Mouse (Mus musculus): Measurements from ENCODE around the gene 1700017B05Rik. TPM values are rescaled to one million over a fixed set of nuclear protein-coding genes. Genes with fewer than 3 reads are reported as not detected.
"Not testable (repeated sequence)": the region's sequence is repeated elsewhere in the genome, so short reads cannot be mapped to it uniquely, and the experiment has no call there.

Gene 1700017B05Rik
- total RNA-seq, 2 experiments from 2014 or later: 3.8 to 5.3 TPM

DNA sequence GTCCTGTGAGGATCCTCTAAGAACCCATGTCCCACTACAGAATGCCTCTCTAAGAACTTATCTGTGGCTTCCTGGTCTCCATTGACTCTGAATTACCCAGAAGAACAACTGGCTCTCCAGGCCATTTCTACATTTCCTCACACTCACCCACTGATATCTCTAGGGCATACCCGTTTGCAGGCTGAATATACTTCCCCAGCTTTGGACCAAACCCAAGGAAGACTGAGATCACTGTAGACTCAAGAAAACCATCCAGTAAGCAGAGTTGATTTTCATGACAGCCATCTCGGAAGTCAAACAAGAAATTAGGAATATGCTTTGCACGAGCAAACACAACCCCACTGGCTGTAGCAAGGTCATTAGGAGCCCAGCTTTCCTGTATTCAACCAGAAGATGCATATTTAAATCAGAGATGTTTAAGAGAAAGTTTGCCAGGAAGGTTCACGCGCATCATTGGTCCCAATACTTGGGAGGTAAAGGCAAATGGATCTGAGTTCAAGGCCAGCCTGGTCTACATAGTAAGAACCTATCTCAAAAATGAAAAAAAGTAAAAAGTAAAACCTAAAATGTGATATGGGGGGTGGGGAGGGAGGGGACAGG lies 30.0 kb downstream of the 1700017B05Rik start:
- H3K27ac ChIP-seq: no peak overlapping the region
- DNase-seq: no peak
- no peak for TF ChIP-seq CTCF (IDR thresholded peaks at IDR 0.05)
- no peak overlapping the region for H3K4me3 ChIP-seq
- intact Hi-C loops (cut with DNase I): no loop called here

DNA sequence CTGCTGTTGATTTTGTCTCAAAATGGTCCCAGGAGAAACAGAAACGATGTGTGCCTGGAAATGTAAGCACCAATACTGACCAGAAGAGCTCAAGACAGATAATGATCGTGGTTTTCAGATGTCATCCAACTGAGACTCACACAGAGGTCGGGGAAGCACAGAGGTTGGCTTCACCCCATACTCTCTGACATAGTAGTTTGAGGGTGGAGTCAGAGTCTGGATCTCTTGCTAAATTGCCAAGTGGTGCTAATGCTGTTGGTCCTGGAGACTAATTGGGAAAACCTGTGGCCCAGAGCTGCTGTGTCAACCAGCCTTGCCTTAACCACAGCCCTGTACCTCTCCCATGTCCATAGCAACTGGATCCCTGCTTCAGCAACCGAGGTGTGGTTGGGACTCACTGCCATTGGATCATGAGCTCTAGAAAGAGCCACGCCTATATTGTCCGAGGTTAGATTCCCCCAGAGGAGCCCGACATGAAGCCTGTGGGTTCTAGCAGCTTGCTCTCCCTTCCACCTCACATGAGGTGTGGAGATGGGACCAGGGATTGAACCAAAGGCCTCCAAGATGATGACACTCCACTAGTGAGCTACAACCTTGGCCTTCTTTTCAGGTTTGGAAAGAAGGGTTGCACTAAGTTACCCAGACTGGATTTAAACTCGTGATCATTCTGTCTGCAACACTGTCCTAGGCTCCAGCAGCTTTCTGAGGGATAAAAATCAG lies 30.7 kb downstream of the 1700017B05Rik start:
- Histone ChIP-seq H3K27ac (no peak overlapping the region), H3K4me3 (no peak overlapping the region)
- DNase-seq: no peak
- intact Hi-C loops (cut with DNase I): no loop called here
- TF ChIP-seq CTCF (IDR thresholded peaks at IDR 0.05): no peak

DNA sequence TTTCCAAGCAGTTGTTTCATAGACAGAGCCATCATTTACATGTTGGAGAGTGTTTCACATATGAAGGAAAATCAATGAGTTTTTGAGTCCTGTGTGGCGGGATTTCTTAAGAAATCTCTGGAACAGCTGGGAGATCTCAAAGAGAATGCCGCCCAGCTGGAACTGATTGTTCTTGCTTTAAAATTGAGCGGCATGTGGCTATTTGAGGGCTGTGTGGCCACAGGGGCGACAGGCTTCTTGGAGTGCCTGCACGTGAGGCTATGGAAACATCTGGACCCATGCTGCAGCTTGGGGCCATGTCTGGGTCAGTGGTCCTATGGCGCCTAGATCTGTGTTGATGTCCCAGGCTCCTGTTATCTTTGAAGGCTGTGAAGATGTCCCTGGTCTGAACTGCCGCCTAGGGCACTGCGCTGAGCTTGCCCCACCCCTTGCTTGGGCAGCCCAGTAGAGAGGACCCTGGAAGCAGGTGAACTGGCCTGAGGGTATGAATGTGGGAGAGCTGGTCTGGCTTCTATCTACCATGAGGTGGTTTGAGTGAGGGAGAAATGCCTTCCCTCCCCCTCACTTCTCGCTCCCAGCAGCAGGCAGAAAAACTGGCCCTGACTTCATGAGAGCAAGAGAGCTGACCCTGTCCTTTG lies 32.1 kb downstream of the 1700017B05Rik start:
- TF ChIP-seq CTCF (IDR thresholded peaks at IDR 0.05): no peak
- intact Hi-C loops (cut with DNase I): no loop called here
- no peak for DNase-seq
- no peak overlapping the region for H3K4me3 ChIP-seq
- H3K27ac ChIP-seq: no peak overlapping the region

DNA sequence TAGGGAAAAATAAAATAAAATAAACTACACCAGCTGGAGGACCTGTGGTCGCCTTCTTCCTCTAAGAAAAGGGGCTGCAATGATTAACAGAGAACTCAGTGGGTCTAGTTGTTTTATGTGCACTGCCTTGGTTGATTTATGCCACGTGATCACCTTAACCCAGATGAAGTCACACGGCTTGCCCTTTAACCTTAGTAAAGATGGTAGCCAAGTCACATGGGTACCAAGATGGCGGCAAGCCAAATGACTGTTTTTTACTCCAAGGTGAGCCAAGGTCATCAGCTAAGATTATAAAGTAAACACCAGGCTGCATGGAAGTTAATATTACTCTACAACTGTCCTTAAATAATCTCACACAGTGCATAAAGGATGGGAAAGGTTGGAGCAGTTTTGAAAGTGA lies 32.7 kb downstream of the 1700017B05Rik start:
- Histone ChIP-seq H3K4me3 (no peak overlapping the region), H3K27ac (no peak overlapping the region)
- TF ChIP-seq CTCF (IDR thresholded peaks at IDR 0.05): no peak
- DNase-seq: no peak
- intact Hi-C loops (cut with DNase I): no loop called here

DNA sequence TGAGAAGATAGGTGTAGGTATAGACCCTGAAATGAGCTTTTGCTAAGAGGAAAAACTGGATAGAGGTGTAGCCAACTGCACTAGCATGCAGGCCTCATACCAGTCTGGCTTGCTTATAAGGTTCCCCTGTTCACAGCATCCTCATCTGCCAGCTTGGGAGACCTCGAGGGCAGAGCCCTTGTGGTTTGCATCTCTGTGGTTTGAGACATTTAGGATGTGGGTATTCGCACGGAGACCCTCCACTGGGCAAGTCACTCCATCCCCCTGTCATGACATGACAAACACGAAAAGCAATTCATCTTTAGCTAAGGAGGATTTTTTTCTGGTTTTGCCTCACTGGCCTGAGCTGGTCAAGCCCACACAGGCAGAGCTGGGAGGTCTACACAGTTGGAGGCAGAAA lies 34.2 kb downstream of the 1700017B05Rik start:
- no peak for TF ChIP-seq CTCF (IDR thresholded peaks at IDR 0.05)
- no peak for DNase-seq
- H3K27ac ChIP-seq: no peak overlapping the region
- intact Hi-C loops (cut with DNase I): no loop called here
- H3K4me3 ChIP-seq: no peak overlapping the region

DNA sequence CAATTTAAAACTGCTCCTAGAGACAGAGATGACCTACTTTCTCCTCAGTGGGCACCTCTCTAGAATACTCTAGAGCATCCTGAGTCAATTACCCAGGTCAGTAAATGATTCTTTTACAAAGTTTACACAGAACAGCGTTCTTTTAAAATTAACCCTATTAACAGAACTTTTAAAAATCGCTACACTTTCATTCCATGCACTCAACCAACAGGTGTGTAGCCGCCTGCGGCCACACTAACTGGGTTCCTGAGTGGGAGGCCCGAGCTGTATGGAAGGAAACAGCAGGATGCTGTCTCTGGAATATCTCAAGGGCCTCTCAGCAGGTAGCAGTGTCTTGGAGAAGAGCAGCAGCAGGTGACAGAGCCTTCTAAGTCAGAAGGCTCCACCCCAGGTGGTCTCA lies 35.2 kb downstream of the 1700017B05Rik start:
- H3K27ac ChIP-seq: no peak overlapping the region
- no peak overlapping the region for H3K4me3 ChIP-seq
- no peak for DNase-seq
- TF ChIP-seq CTCF (IDR thresholded peaks at IDR 0.05): no peak
- intact Hi-C loops (cut with DNase I): no loop called here

DNA sequence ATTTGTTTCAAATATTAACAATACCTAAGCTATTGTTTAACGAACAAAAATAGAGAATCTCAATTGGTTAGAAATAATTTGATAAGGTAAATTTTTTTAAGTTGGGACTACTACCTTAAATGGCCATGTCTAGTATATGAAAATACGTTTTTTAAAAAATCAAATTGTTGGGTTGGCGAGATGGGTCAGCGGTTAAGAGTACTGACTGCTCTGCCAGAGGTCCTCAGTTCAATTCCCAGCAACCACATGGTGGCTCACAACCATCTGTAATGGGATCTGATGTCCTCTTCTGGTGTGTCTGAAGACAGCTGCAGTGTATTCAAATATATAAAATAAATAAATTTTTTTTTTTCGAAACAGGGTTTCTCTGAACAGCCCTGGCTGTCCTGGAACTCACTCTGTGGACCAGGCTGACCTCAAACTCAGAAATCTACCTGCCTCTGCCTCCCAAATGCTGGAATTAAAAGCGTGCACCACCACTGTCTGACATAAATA lies 35.7 kb downstream of the 1700017B05Rik start:
- H3K27ac ChIP-seq; intact Hi-C loops (cut with DNase I); H3K4me3 ChIP-seq; DNase-seq: not testable (repeated sequence)

DNA sequence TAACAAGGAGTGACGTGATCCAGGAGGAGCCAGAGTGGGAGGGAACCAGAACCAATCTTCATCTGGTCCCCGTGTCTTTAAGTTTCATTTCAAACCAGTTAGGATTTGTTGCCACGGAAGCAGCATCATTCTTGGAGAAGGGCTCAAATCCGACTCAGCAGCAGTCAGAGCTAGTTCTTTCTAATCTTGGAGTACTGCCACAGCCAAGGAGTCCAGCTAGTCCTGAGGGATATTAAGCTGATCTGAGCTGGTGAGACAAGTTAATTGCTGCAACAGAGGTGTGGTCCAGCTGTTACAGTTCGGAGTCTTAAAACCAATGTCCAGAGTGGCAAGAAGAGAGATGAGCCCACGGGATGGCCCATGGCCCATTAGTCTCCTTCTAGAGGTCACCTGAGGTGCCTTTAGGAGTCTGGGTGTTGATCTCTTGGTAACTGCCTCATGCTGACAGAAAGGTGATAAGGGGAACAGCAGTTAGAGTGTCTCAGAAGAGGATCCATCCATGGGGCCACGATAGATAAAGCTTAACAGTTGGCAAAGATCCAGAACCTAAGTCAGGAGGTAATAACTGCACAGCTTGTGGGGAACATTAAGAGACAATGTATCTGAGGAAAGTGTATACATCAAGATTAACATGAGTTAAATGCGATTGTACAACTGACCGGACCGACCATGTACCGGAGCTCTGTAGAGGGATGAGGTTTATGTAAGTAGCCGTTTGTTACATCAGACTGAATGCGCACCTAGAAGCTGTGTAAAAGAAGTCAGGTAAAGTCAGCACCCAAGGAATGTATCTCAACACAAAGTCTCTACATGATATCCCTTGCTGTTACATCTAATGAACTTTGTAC lies 36.4 kb downstream of the 1700017B05Rik start:
- H3K27ac ChIP-seq: no peak overlapping the region
- intact Hi-C loops (cut with DNase I): no loop called here
- H3K4me3 ChIP-seq: no peak overlapping the region
- no peak for TF ChIP-seq CTCF (IDR thresholded peaks at IDR 0.05)
- no peak for DNase-seq

DNA sequence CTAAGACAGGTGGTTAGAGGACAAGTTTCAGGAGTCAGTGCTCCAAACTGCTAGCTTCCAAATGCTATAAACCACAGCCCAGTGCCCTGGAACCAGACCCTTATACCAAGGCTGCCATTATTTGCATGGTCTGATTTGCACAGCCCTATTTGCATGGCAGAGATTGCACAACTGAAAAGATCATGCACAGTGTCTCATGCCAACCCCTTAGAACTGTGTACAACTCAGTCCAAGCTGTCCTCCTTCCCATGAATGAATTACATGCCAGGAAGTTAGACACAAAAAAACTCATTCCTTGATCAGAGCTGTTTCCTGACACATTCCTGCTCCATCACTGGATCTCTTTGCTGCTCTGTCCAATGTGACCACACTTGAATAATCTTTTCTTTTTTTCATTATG lies 39.1 kb downstream of the 1700017B05Rik start:
- Histone ChIP-seq H3K4me3 (no peak overlapping the region), H3K27ac (no peak overlapping the region)
- TF ChIP-seq CTCF (IDR thresholded peaks at IDR 0.05): no peak
- no peak for DNase-seq
- intact Hi-C loops (cut with DNase I): loop anchor here (5.0 kb wide), 1 partner anchor 331 kb away; no protein-coding TSS in a partner anchor

DNA sequence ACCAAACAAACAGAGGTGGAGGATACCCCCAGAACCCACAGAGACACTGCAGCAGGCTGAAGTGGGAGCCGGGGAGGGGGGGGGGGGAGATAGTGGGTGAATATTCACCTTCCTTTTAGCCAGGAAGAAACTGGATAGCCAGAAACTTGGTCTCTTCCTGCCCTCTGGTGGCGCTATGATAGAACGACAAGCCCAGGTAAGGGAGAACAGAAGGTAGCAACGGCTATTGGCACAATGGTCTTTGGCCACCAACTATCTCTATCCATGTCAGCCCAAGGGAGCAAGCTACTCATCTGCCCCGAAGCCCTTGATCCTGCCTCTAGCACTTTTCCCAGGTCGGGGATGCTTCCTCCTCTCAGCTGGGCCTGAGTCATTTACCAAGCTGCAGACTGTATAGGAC lies 42.1 kb downstream of the 1700017B05Rik start:
- Histone ChIP-seq H3K4me3 (no peak overlapping the region), H3K27ac (no peak overlapping the region)
- DNase-seq: no peak
- TF ChIP-seq CTCF (IDR thresholded peaks at IDR 0.05): peak; percentile 65
- intact Hi-C loops (cut with DNase I): loop anchor here (5.0 kb wide), 1 partner anchor 328 kb away; no protein-coding TSS in a partner anchor

DNA sequence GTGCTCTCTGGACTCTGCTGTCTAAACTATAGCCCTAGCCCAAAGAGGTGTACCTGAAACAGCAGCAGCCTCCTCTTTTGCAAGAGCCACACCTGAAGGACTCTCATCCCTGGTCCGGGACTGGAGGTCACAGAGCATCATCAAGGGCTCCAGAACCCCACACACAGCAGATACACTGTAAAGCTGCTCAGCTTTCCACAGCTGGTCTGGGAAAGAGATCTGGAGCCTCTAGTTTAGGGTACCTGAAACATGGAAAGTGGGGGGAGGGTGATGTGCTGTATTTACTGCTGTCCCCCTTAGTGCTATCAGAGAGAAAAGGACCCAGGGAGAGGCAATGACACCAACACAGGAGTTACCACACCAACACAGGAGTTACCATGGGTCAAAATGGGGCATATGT lies 42.9 kb downstream of the 1700017B05Rik start:
- intact Hi-C loops (cut with DNase I): no loop called here
- no peak overlapping the region for H3K4me3 ChIP-seq
- TF ChIP-seq CTCF (IDR thresholded peaks at IDR 0.05): no peak
- DNase-seq: no peak
- no peak overlapping the region for H3K27ac ChIP-seq

DNA sequence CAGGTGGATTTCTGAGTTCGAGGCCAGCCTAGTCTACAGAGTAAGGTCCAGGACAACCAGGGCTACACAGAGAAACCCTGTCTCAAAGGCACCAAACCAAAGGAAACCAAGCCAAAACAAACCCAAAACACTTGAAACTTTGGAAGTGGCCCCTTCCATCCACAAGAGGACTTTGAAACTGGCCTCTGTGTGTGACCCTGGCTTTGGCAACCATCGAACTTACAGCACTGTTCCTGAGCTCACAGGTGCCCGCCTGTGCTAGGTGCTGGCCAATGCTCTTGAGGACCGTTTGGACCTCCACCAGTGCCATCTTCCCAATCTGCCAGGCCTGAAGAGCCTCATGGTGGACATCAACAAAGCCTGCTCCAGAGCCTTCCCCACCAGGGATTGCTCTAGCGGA lies 43.6 kb downstream of the 1700017B05Rik start:
- no peak overlapping the region for H3K27ac ChIP-seq
- TF ChIP-seq CTCF (IDR thresholded peaks at IDR 0.05): no peak
- H3K4me3 ChIP-seq: no peak overlapping the region
- intact Hi-C loops (cut with DNase I): no loop called here
- DNase-seq: no peak
